Mouse (Mus musculus): ENCODE data around the gene Lgals2.
"Not testable (repeated sequence)": the region's sequence is repeated elsewhere in the genome, so short reads cannot be mapped to it uniquely, and the experiment has no call there.

The Lgals2 gene

GRCm38 (mm10) chr15:78873803-78874435 is 18.6 kb upstream of the Lgals2 start:
- DNase-seq: no peak

- no peak for DNase-seq
Measured at GRCm38 (mm10) chr15:78872021-78872608, 16.8 kb upstream of the Lgals2 start.

GRCm38 (mm10) chr15:78869775-78870174 is 14.4 kb upstream of the Lgals2 start:
- no peak for DNase-seq

- DNase-seq: no peak
Measured at GRCm38 (mm10) chr15:78868826-78869233, 13.5 kb upstream of the Lgals2 start.

GRCm38 (mm10) chr15:78868398-78868797 is 13.1 kb upstream of the Lgals2 start:
- DNase-seq: no peak

- no peak for DNase-seq
Measured at GRCm38 (mm10) chr15:78863852-78864253, 8.5 kb upstream of the Lgals2 start.

GRCm38 (mm10) chr15:78863154-78863553 is 7.8 kb upstream of the Lgals2 start:
- no peak for DNase-seq

- no peak for DNase-seq
Measured at GRCm38 (mm10) chr15:78862280-78862679, 7.0 kb upstream of the Lgals2 start.

- DNase-seq: no peak
Measured at GRCm38 (mm10) chr15:78859714-78860113, 4.4 kb upstream of the Lgals2 start.

- DNase-seq: peak; percentile 84
Measured at GRCm38 (mm10) chr15:78859311-78859710, 4.0 kb upstream of the Lgals2 start.

- peak; percentile 69 for DNase-seq
Measured at GRCm38 (mm10) chr15:78857009-78857408, 1.7 kb upstream of the Lgals2 start.

- peak; percentile 85 for DNase-seq
Measured at GRCm38 (mm10) chr15:78851505-78852153, 3.7 kb downstream of the Lgals2 start.

- DNase-seq: no peak
Measured at GRCm38 (mm10) chr15:78850944-78851343, 4.4 kb downstream of the Lgals2 start.

GRCm38 (mm10) chr15:78850059-78850824 is 5.1 kb downstream of the Lgals2 start:
- DNase-seq: no peak

- no peak for DNase-seq
Measured at GRCm38 (mm10) chr15:78849485-78849884, 5.8 kb downstream of the Lgals2 start.

- DNase-seq: peak; percentile 64
Measured at GRCm38 (mm10) chr15:78848467-78848866, 6.9 kb downstream of the Lgals2 start.

GRCm38 (mm10) chr15:78846805-78847204 is 8.5 kb downstream of the Lgals2 start:
- DNase-seq: not testable (repeated sequence)

- no peak for DNase-seq
Measured at GRCm38 (mm10) chr15:78846352-78846751, 9.0 kb downstream of the Lgals2 start.

- DNase-seq: no peak
Measured at GRCm38 (mm10) chr15:78845867-78846266, 9.5 kb downstream of the Lgals2 start.

- no peak for DNase-seq
Measured at GRCm38 (mm10) chr15:78845321-78845720, 10.0 kb downstream of the Lgals2 start.

- DNase-seq: no peak
Measured at GRCm38 (mm10) chr15:78844791-78845190, 10.5 kb downstream of the Lgals2 start.

GRCm38 (mm10) chr15:78843581-78844469 is 11.5 kb downstream of the Lgals2 start:
- no peak for DNase-seq

Data from cerebellum, adult 11-12 months (tissue).